Mouse (Mus musculus) myocyte (in vitro differentiated cells): ENCODE data around the gene Morc3. TPM values are rescaled to one million over a fixed set of nuclear protein-coding genes. Genes with fewer than 3 reads are reported as not detected.
A peak's percentile ranks its signal among the peaks of the same experiment; 100 is the strongest.

Experiments used
- H3K27me3 ChIP-seq: one replicate; pipeline ENCODE4 v1.6.1; 2011; ENCODE audit not compliant: control insufficient read depth, insufficient read depth, insufficient read length
- H3K36me3 ChIP-seq: one replicate; pipeline ENCODE4 v1.6.1; 2011; ENCODE audit not compliant: control insufficient read depth, insufficient read depth
- H3K4me2 ChIP-seq: one replicate; pipeline ENCODE4 v1.6.1; 2011; ENCODE audit warnings: low read depth, control low read depth
- H3K4me3 ChIP-seq: one replicate; pipeline ENCODE4 v1.5.1; 2011; ENCODE audit warnings: mild to moderate bottlenecking, control low read depth, moderate library complexity
- H3K79me2 ChIP-seq: one replicate; pipeline ENCODE4 v1.6.1; 2011; ENCODE audit not compliant: control insufficient read depth, insufficient read depth
- H3ac ChIP-seq: one replicate; pipeline ENCODE4 v1.6.1; 2011; ENCODE audit not compliant: control insufficient read depth, insufficient read length
- CEBPB ChIP-seq: IDR thresholded peaks from 2 replicates; pipeline ENCODE4 v1.6.1; 2011; ENCODE audit warnings: mild to moderate bottlenecking, moderate library complexity; ENCODE audit not compliant: poor library complexity, insufficient read depth, severe bottlenecking
- E2F4 ChIP-seq: IDR thresholded peaks from one replicate; pipeline ENCODE4 v1.6.1; 2011; ENCODE audit warnings: mild to moderate bottlenecking, control low read depth, moderate library complexity; ENCODE audit not compliant: insufficient read depth
- MAX ChIP-seq: IDR thresholded peaks from one replicate; pipeline ENCODE4 v1.6.1; 2011; ENCODE audit warnings: low read depth, mild to moderate bottlenecking, control low read depth
- MYOD1 ChIP-seq, 3 experiments: IDR thresholded peaks; one replicate each; pipeline ENCODE4 v1.6.1; 2011; ENCODE audit warnings: control low read depth in 2 of 3, low read depth in 2 of 3, mild to moderate bottlenecking in 2 of 3, moderate library complexity in 1 of 3; ENCODE audit not compliant: insufficient read length in 2 of 3, control insufficient read depth in 1 of 3
- MYOG ChIP-seq, 3 experiments: IDR thresholded peaks; one replicate each; pipeline ENCODE4 v1.6.1; 2011; ENCODE audit warnings: control low read depth in 2 of 3, low read depth in 2 of 3, mild to moderate bottlenecking in 2 of 3; ENCODE audit not compliant: insufficient read length in 2 of 3, control insufficient read depth in 1 of 3, insufficient read depth in 1 of 3
- POLR2A ChIP-seq: IDR thresholded peaks from one replicate; pipeline ENCODE4 v1.6.1; 2011; ENCODE audit warnings: low read depth, mild to moderate bottlenecking, control low read depth, moderate library complexity; ENCODE audit not compliant: insufficient read length
- POLR2AphosphoS2 ChIP-seq: IDR thresholded peaks from one replicate; pipeline ENCODE4 v1.6.1; 2011; ENCODE audit warnings: low read depth, control low read depth; ENCODE audit not compliant: insufficient read length
- REST ChIP-seq: IDR thresholded peaks from one replicate; pipeline ENCODE4 v1.6.1; 2011; ENCODE audit warnings: mild to moderate bottlenecking, control low read depth, moderate library complexity; ENCODE audit not compliant: insufficient read depth, insufficient read length
- SRF ChIP-seq: IDR thresholded peaks from one replicate; pipeline ENCODE4 v1.6.1; 2011; ENCODE audit warnings: low read depth; ENCODE audit not compliant: control insufficient read depth, insufficient read length
- TCF12 ChIP-seq: IDR thresholded peaks from one replicate; pipeline ENCODE4 v1.6.1; 2011; ENCODE audit warnings: mild to moderate bottlenecking, control low read depth; ENCODE audit not compliant: poor library complexity, insufficient read depth, severe bottlenecking
- TCF3 ChIP-seq: IDR thresholded peaks from one replicate; pipeline ENCODE4 v1.6.1; 2011; ENCODE audit warnings: low read depth, control low read depth; ENCODE audit not compliant: insufficient read length
- USF1 ChIP-seq: IDR thresholded peaks from one replicate; pipeline ENCODE4 v1.6.1; 2011; ENCODE audit warnings: low read depth, mild to moderate bottlenecking, control low read depth, moderate library complexity
- polyA plus RNA-seq: library from polyadenylated mRNA; unstranded; fragments of >200 nt; fragmentation: generic; extraction: Trizol; gene quantifications from one replicate; pipeline ENCODE4 v1.2.1, GENCODE M21; 2012; ENCODE audit warnings: missing spikeins

Gene Morc3
- polyA plus RNA-seq, result 10.6 TPM

DNA sequence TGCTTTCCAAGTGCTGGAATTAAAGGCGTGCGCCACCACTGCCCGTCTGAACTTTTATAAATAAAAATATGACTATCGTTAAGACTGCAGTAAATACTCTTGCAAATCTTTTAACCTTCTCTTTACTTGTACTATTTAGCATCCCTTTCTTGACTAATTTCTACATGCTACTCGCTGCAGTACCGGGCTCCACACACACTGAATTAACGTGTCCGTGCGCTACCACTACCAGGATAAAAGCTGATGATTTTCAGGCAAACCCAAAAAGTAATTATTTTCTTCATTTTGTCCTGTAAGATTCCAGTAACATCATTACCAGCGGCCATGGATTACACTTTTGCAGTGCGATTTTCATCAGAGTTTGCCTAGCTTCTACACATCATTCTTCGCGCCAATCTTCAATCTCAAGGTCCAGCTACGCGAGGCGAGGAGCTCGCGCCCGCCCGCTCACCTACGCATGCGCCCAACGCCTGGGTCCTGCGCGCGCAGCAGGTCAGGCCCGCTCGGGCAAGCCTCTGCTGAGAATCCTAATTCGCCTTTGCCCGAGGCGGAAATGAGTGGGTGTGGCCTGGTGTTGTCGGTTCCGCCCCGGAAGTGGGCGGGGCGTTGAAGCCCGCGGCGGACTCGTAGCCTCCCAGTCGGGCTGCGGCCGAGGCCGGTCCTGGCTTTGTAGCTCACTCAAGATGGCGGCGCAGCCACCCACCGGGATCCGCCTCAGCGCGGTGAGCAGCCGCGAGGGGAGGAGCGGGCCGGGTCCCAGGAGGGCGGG is at the start of gene Morc3:
Gene Morc3, plus strand, starts transcription at position 495 of the 769 bp plus-strand sequence.
- Histone ChIP-seq H3K4me3 (peak within 1 kb of the TSS; percentile 77), H3ac (peak within 1 kb of the TSS; percentile 86), H3K4me2 (peak within 1 kb of the TSS; percentile 93), H3K79me2 (peaks cover 43% of the 10 kb centered on the region), H3K36me3 (no peaks in the 10 kb centered on the region), H3K27me3 (no peaks in the 10 kb centered on the region)
- TF ChIP-seq MAX (peak; percentile 83), USF1 (no peak), CEBPB (peak; percentile 52; the same call in 1 of the 2 replicates), POLR2A (peak; percentile 92), SRF (peak; percentile 67), POLR2AphosphoS2 (peak; percentile 86), REST (no peak)

DNA sequence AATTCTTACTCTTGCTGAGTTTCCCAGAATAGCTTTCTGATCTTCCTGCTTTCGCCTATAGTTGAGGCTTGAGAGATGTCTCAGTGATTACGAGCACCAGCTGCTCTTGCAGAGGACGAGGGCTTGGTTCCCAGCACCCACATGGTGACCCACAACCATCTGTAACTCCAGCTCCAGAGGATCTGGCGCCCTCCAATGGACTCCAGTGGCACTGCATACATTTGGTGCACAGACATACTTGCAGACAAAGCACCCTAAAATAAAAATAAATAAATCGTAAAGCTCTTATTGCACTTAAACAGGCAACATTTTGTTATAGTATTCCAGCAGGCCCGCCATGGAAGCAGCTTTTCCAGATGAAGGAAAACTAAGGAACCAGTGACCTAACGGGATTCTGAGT is 47.7 kb upstream of the Morc3 start:
- H3K4me3 ChIP-seq, result no peak overlapping the region
- no peaks in the 10 kb centered on the region for H3K36me3 ChIP-seq
- H3ac ChIP-seq, result no peak overlapping the region
- no peaks in the 10 kb centered on the region for H3K27me3 ChIP-seq
- no peaks in the 10 kb centered on the region for H3K79me2 ChIP-seq
- H3K4me2 ChIP-seq, result no peak overlapping the region
- TF ChIP-seq MYOG (IDR thresholded peaks at IDR 0.05; ENCODE audit: control insufficient read depth in 1 of 3, insufficient read depth in 1 of 3, insufficient read length in 2 of 3, low read depth in 2 of 3) (no peak), TCF12 (no peak), POLR2A (no peak), SRF (no peak), CEBPB (no peak), TCF3 (no peak), MAX (no peak), REST (no peak), E2F4 (no peak), POLR2AphosphoS2 (no peak)

DNA sequence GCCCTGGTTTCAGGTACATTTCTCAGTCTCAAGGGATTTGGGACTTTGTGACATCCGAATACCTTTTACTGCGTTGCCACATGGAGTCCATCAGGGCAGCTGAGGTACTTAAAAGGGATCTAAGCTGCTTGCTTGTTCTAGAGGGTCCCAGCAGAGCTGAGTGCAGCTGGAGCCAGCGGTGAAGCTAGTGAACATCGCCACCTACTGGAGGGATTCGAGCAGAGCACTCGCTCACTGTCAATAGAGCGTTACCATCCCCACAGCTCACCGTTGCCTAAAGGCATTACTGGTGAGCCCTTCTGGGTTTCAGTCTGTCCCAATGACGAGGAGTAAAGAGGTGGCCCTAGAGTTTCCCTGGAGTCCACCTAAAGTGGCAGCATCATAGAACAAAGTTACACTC is 46.1 kb upstream of the Morc3 start:
- no peak for TF ChIP-seq TCF12
- TF ChIP-seq TCF3, result no peak
- Histone ChIP-seq H3K27me3 (no peaks in the 10 kb centered on the region), H3K36me3 (no peaks in the 10 kb centered on the region), H3ac (no peak overlapping the region), H3K4me2 (no peak overlapping the region), H3K79me2 (no peaks in the 10 kb centered on the region), H3K4me3 (no peak overlapping the region)

DNA sequence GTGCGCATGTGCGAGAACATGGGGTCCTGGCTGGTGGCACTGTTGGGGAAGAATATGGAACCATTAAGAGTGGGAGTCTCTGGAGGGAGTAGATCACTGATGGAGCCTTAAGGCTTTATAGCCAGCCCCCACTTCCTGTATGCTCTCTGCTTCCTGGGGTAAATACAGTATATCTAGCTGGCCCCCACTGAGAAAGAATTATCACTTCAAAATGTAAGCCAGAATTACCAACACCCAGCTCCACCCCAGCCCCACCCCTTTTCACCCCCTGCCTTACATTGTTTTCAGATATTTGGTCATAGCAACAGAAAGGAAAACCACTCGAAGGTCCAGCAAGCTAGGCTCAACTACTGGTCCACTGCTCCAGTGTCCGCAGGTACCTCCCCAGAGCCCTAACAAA is 43.5 kb upstream of the Morc3 start:
- no peak overlapping the region for H3ac ChIP-seq
- TF ChIP-seq CEBPB (no peak), MAX (no peak), E2F4 (no peak), MYOD1 (IDR thresholded peaks at IDR 0.05; ENCODE audit: control insufficient read depth in 1 of 3, insufficient read length in 2 of 3, low read depth in 2 of 3) (no peak), SRF (no peak), POLR2AphosphoS2 (no peak), REST (no peak), USF1 (no peak), MYOG (IDR thresholded peaks at IDR 0.05; ENCODE audit: control insufficient read depth in 1 of 3, insufficient read depth in 1 of 3, insufficient read length in 2 of 3, low read depth in 2 of 3) (no peak)
- H3K4me3 ChIP-seq, result no peak overlapping the region
- no peaks in the 10 kb centered on the region for H3K27me3 ChIP-seq
- H3K4me2 ChIP-seq, result no peak overlapping the region
- H3K36me3 ChIP-seq, result no peaks in the 10 kb centered on the region
- H3K79me2 ChIP-seq, result no peaks in the 10 kb centered on the region

DNA sequence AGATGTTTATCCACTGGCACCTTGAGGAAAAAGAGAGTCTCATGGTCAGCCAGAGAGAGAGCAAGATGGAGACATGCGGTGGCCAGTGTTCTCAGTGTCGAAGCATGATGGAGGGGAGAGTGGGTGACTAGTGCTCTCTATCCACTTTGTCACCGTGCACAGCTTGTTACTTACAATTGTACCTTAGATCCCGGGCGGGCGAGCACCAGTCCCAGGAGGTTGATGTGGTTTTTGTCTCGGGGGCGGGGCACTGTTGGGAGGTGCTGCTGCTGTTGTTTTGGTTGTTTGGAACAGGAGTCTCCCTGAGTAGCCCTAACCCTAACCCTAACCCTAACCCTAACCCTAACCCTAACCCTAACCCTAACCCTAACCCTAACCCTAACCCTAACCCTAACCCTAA is 43.0 kb upstream of the Morc3 start:
- Histone ChIP-seq H3ac (no peak overlapping the region), H3K27me3 (no peaks in the 10 kb centered on the region), H3K4me3 (no peak overlapping the region), H3K79me2 (no peaks in the 10 kb centered on the region), H3K36me3 (no peaks in the 10 kb centered on the region), H3K4me2 (no peak overlapping the region)
- no peak for TF ChIP-seq SRF
- TF ChIP-seq E2F4, result no peak
